Mouse (Mus musculus) erythroblast, embryonic 14.5 days (primary cell): ENCODE results near the gene Skil. TPM values are rescaled to one million over a fixed set of nuclear protein-coding genes. Genes with fewer than 3 reads are reported as not detected.

Source experiments
- H3K27me3 ChIP-seq: 2 replicates; pipeline ENCODE4 v1.6.1; 2012; ENCODE audit warnings: inconsistent platforms; ENCODE audit not compliant: control insufficient read depth
- H3K36me3 ChIP-seq: 2 replicates; pipeline ENCODE4 v1.6.1; 2012; ENCODE audit warnings: mild to moderate bottlenecking, inconsistent platforms; ENCODE audit not compliant: control insufficient read depth
- H3K4me1 ChIP-seq: 2 replicates; pipeline ENCODE4 v1.6.1; 2012; ENCODE audit warnings: inconsistent platforms; ENCODE audit not compliant: control insufficient read depth
- H3K4me3 ChIP-seq: replicated peaks from 2 replicates; pipeline ENCODE3; 2012; ENCODE audit warnings: moderate library complexity, mild to moderate bottlenecking, inconsistent platforms
- H3K9me3 ChIP-seq: 2 replicates; pipeline ENCODE4 v1.6.1; 2012; ENCODE audit warnings: low read length, inconsistent platforms, mixed read lengths; ENCODE audit not compliant: control insufficient read depth
- GATA1 ChIP-seq: IDR thresholded peaks from 2 replicates; pipeline ENCODE4 v1.6.1; 2012; ENCODE audit warnings: low read length, inconsistent platforms, mixed read lengths
- TAL1 ChIP-seq: IDR thresholded peaks from 3 replicates; pipeline ENCODE4 v1.6.1; 2012; ENCODE audit warnings: low read length, inconsistent platforms, mixed read lengths
- polyA plus RNA-seq: library from polyadenylated mRNA; stranded (reverse); fragments of >175 nt; gene quantifications from 2 replicates; pipeline ENCODE4 v1.2.3, GENCODE M21; 2012

Skil gene
- polyA plus RNA-seq, 1 experiment: 0.19 TPM

- TF ChIP-seq TAL1 (no peak), GATA1 (no peak)
- H3K4me1 ChIP-seq: peaks cover 53% of the 10 kb centered on the region
These were observed 277 bp downstream of the Skil start for GRCm38 (mm10) chr3:31095179-31095490.

GRCm38 (mm10) chr3:31095491-31096154, 765 bp downstream of the Skil start:
- H3K4me3 ChIP-seq: peak overlapping the region; percentile 81
- TF ChIP-seq GATA1 (no peak), TAL1 (no peak)
- H3K36me3 ChIP-seq: peaks cover 10% of the 10 kb centered on the region
- no peaks in the 10 kb centered on the region for H3K9me3 ChIP-seq
- peaks cover 49% of the 10 kb centered on the region for H3K4me1 ChIP-seq
- peaks cover 15% of the 10 kb centered on the region for H3K27me3 ChIP-seq

More at GRCm38 (mm10) chr3:31095179-31095490, 277 bp downstream of the Skil start:
- Histone ChIP-seq H3K36me3 (peaks cover 10% of the 10 kb centered on the region), H3K4me3 (peak overlapping the region; percentile 81), H3K27me3 (peaks cover 15% of the 10 kb centered on the region), H3K9me3 (no peaks in the 10 kb centered on the region)

GRCm38 (mm10) chr3:31096155-31097101, 1.6 kb downstream of the Skil start:
- H3K4me1 ChIP-seq: peaks cover 41% of the 10 kb centered on the region

GRCm38 (mm10) chr3:31097102-31097720, 2.4 kb downstream of the Skil start:
- TF ChIP-seq TAL1 (no peak), GATA1 (no peak)

More at GRCm38 (mm10) chr3:31096155-31097101, 1.6 kb downstream of the Skil start:
- no peak for TF ChIP-seq TAL1
- no peak for TF ChIP-seq GATA1
- Histone ChIP-seq H3K27me3 (peaks cover 15% of the 10 kb centered on the region), H3K9me3 (no peaks in the 10 kb centered on the region), H3K36me3 (peaks cover 10% of the 10 kb centered on the region), H3K4me3 (peak overlapping the region; percentile 81)

GRCm38 (mm10) chr3:31097976-31098375, 3.1 kb downstream of the Skil start:
- H3K4me3 ChIP-seq: no peak overlapping the region
- TF ChIP-seq TAL1 (no peak), GATA1 (no peak)

More at GRCm38 (mm10) chr3:31097102-31097720, 2.4 kb downstream of the Skil start:
- Histone ChIP-seq H3K36me3 (peaks cover 10% of the 10 kb centered on the region), H3K27me3 (peaks cover 15% of the 10 kb centered on the region), H3K9me3 (no peaks in the 10 kb centered on the region), H3K4me3 (no peak overlapping the region), H3K4me1 (peaks cover 33% of the 10 kb centered on the region)

GRCm38 (mm10) chr3:31098556-31098955, 3.7 kb downstream of the Skil start:
- H3K27me3 ChIP-seq: peaks cover 13% of the 10 kb centered on the region

More at GRCm38 (mm10) chr3:31097976-31098375, 3.1 kb downstream of the Skil start:
- peaks cover 15% of the 10 kb centered on the region for H3K27me3 ChIP-seq
- H3K36me3 ChIP-seq: peaks cover 10% of the 10 kb centered on the region
- H3K4me1 ChIP-seq: peaks cover 30% of the 10 kb centered on the region
- no peaks in the 10 kb centered on the region for H3K9me3 ChIP-seq

GRCm38 (mm10) chr3:31100026-31100425, 5.2 kb downstream of the Skil start:
- no peak overlapping the region for H3K4me3 ChIP-seq
- H3K4me1 ChIP-seq: peaks cover 21% of the 10 kb centered on the region
- TF ChIP-seq GATA1: no peak
- no peak for TF ChIP-seq TAL1

More at GRCm38 (mm10) chr3:31098556-31098955, 3.7 kb downstream of the Skil start:
- Histone ChIP-seq H3K4me1 (peaks cover 24% of the 10 kb centered on the region), H3K4me3 (no peak overlapping the region), H3K36me3 (peaks cover 10% of the 10 kb centered on the region), H3K9me3 (no peaks in the 10 kb centered on the region)
- TF ChIP-seq TAL1 (no peak), GATA1 (peak; percentile 30; the same call in 1 of the 2 replicates)

GRCm38 (mm10) chr3:31100802-31101201, 5.9 kb downstream of the Skil start:
- no peaks in the 10 kb centered on the region for H3K9me3 ChIP-seq
- no peak for TF ChIP-seq TAL1
- peaks cover 10% of the 10 kb centered on the region for H3K36me3 ChIP-seq
- H3K4me1 ChIP-seq: peaks cover 14% of the 10 kb centered on the region
- H3K4me3 ChIP-seq: no peak overlapping the region
- peaks cover 6% of the 10 kb centered on the region for H3K27me3 ChIP-seq

More at GRCm38 (mm10) chr3:31100026-31100425, 5.2 kb downstream of the Skil start:
- Histone ChIP-seq H3K27me3 (peaks cover 13% of the 10 kb centered on the region), H3K36me3 (peaks cover 10% of the 10 kb centered on the region), H3K9me3 (no peaks in the 10 kb centered on the region)

GRCm38 (mm10) chr3:31104936-31105335, 10.1 kb downstream of the Skil start:
- H3K36me3 ChIP-seq: no peaks in the 10 kb centered on the region
- TF ChIP-seq GATA1: no peak
- no peak for TF ChIP-seq TAL1

More at GRCm38 (mm10) chr3:31104936-31105335, 10.1 kb downstream of the Skil start:
- Histone ChIP-seq H3K9me3 (no peaks in the 10 kb centered on the region), H3K27me3 (no peaks in the 10 kb centered on the region), H3K4me1 (peaks cover 2% of the 10 kb centered on the region; the same call in 1 of the 2 replicates), H3K4me3 (no peak overlapping the region)
